Mouse (Mus musculus): ENCODE data around the gene Epb41.

DNA sequence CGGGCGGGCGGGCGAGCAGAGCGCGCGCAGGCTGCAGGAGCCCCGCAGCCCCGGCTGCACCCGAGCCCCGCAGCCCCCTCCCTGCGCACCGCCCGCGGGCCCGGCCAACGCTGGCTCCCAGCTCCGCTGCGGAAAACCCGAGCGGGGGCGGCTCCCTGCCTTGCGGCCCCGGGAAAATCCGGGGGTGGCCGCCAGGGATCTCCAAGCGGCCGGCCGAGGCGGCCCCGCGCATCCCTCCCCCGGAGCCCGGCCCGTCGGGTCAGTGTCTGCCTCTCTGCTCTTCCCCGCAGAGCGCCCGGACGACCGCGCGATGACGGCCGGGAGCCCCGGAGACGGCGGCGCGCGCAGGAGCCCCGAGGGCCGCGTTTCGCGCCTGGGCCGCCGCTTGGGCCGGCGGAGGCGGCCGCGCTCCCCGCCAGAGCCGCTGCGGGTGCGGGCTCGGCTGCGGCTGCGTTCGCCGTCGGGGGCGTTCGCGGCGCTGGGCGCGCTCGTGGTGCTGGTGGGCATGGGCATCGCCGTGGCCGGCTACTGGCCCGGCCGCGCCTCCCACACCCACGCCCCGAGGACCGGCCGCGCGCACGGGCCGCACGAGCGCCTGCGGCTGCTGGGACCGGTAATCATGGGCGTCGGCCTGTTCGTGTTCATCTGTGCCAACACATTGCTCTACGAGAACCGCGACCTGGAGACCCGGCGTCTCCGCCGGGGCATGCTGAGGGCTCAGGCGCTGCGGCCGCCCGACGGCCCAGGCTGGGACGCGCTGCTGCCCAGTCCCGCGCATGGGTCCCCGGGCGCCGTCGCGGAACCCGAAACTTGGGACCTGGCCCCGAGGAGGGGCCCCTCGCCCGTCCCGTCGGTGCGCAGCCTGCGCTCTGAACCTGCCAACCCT lies 153.4 kb downstream of the Epb41 start, which contains the start of gene Tmem200b:
- TF ChIP-seq CTCF (IDR thresholded peaks at IDR 0.05; ENCODE audit: low read depth), result no peak
- no peak for TF ChIP-seq EP300 (IDR thresholded peaks at IDR 0.05; ENCODE audit: low read depth)
